Mouse (Mus musculus): ENCODE measurements around the gene Gm9837.
"Not testable (repeated sequence)": the region's sequence is repeated elsewhere in the genome, so short reads cannot be mapped to it uniquely, and the experiment has no call there.

The Gm9837 gene

GRCm38 (mm10) chr11:53456474-53457371, 13.6 kb downstream of the Gm9837 start, which contains the start of the genes Gm10447 and Shroom1:
Gene Gm10447, minus strand, starts transcription at chr11:53457110.
Gene Shroom1, plus strand, starts transcription at chr11:53457205.
- DNase-seq (ENCODE audit: low spot score in 2 of 2): peak in 1 of 2 experiments; percentile 55

DNA sequence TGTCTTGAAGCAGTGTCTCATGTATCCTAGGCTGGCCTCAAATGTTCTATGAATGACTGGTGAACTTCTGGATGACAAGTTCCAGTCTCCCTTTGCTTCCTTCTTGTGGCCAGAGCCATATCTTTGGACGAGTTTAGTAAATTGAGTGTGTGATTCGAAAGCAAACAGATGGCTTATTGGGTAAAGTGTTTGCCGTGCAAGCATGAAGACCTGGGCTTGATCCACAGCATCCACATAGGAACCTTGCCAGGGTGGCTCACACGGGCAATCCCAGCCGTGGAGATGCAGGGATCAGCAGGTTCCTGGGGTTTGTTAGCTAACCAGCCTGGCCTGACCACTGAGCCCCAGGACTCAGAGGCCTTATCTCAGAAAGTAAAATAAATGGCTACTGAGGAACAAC, 17.2 kb downstream of the Gm9837 start:
- no peak for DNase-seq (ENCODE audit: low spot score in 2 of 2)

GRCm38 (mm10) chr11:53452396-53452795, 17.9 kb downstream of the Gm9837 start:
- no peak for DNase-seq (ENCODE audit: low spot score in 2 of 2)

DNA sequence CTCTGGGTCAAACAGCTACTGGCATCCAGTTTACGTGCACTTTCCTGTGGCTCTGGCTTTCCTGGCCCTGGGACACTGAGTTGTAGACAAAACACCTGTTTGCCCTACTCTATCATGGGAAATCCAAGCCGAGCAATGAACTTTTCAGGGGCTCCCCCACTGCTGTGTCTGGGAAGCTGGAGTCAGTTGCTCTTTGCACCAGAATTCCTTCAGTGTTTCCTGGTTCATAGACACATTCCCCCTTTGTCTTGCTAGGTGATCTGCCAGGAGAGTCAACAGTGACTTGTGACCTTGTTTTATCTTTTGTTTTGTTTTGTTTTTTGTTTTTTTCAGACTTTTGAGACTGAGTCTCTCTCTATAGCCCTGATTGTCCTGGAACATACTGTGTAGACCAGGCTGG, 18.9 kb downstream of the Gm9837 start:
- DNase-seq (ENCODE audit: low spot score in 2 of 2): no peak

DNA sequence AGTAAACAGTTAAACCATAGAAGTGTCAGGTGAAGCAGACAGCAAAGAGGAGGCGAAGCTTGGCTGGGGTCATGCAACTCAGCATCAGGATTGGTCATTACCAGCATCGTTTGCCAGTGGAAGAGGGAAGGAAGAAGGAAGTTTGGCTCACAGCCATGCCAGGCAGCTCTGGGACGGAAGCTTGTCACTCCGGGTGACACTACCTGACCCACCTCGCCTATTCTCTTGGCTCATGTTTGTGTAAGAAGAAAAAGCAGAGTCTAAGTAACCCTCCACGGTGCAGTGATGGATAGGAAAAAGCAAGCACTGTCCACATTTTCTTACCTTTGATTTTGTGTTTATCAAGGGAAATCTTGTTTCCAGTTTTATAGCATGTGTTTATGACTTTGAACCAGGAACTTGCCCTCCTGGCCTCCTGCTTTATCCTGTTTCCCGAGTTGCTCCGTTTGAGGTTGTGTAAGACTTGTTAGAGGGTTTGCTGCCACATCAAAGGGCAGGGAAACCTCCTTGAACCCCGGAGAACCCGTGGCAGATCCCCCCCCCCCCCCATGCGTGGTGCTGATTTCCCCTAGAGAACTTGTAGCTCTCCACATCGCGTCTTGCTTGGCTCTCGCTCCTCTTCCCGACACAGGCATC, 20.1 kb downstream of the Gm9837 start:
- no peak for DNase-seq (ENCODE audit: low spot score in 2 of 2)

DNA sequence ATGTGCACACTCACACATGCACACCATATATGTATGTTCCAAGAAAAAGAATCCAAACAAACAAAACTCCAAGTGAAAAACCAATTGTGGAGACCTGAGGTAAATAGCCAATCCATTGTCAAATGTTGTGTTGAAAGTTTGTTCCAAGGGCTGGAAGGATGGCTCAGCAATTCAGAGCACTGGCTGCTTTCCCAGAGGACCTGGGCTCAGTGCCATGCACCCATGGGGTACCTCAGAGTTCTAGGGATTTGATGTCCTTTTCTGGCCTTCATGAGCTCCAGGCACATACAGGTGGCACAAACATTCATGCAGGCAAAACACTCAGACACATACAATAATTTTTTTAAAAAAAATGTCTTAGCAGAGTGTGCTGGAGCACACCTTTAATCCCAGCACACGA, 21.8 kb downstream of the Gm9837 start:
- no peak for DNase-seq (ENCODE audit: low spot score in 2 of 2)

- DNase-seq (ENCODE audit: low spot score in 2 of 2): no peak
Measured at GRCm38 (mm10) chr11:53447996-53448395, 22.3 kb downstream of the Gm9837 start.

DNA sequence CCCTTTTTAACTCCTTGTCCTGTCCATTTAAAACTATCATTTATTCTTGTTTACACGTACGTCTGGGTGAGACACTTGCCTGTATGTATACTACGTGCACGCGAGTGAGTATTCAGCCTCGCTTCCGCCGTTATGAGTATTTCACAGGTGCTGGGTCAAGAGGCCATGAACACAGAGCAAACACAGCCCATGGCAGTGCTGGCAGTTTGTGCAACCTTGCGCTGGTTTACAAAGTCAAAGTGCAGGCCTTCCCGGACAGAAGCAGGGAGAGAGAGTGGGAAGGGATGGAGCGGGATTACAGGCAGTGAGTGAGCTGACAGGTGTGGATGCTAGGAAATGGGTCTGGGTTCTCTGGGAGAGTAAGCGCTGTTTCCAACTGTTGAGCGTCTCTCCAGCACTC, 24.1 kb downstream of the Gm9837 start:
- no peak for DNase-seq (ENCODE audit: low spot score in 2 of 2)

GRCm38 (mm10) chr11:53445562-53445961, 24.7 kb downstream of the Gm9837 start:
- no peak for DNase-seq (ENCODE audit: low spot score in 2 of 2)

DNA sequence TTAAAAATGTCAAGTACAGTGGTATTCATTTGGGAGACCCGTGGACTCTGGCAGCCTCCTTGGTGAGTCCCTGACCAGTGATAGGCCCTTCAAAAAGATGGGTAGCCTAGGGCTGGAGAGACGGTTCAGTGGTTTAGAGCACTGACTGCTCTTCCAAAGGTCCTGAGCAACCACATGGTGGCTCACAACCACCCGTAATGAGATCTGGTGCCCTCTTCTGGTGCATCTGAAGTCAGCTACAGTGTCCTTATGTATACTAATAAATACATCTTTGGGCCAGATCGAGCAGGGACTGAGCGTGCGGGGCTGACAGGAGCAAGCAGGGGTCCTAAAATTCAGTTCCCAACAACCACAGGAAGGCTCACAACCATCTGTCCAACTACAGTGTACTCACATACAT, 26.4 kb downstream of the Gm9837 start:
- DNase-seq (ENCODE audit: low spot score in 2 of 2): peak in 1 of 2 experiments; percentile 44

- no peak for DNase-seq (ENCODE audit: low spot score in 2 of 2)
Measured at GRCm38 (mm10) chr11:53441921-53442320, 28.4 kb downstream of the Gm9837 start.

DNA sequence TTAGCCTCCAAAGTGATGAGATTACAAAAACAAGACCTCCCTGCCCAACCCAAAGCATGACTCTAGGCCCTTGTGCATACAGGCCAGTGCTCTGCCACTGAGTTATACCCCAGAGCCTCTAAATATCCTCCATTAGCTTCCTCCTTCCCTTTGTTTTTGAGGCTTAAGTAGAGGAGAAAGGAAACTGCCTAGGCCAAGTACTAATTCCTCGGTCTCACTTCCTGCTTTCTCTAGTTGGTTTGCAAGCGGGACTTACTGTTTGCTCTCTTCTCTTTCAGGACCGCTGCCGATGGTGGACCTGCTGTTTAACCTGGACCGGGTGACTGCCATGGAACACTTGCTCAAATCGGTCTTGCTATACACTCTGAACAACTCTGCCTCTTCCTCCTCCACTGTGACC, 33.9 kb downstream of the Gm9837 start:
- no peak for DNase-seq (ENCODE audit: low spot score in 2 of 2)

- DNase-seq (ENCODE audit: low spot score in 2 of 2): no peak
Measured at GRCm38 (mm10) chr11:53435504-53435903, 34.8 kb downstream of the Gm9837 start.

DNA sequence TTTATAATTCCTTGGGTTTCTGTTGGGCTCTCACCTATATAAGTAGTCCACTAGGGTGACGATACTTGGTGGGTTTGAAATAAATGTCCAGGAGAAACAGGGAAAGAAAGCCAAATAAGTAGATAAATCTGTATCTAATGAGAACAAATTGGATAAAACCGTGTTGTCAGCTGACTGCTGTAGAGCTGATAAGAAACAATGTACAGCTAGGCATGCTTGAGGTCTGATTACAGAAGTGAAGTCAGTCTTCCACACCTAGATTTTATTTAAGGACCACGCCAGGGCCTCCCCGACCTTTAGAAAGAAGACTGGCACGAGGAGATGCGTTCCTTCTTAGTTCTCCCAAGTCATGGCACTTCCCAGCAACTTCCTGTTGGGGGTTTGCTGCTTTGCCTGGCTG, 37.2 kb downstream of the Gm9837 start:
- DNase-seq (ENCODE audit: low spot score in 2 of 2): no peak

GRCm38 (mm10) chr11:53431347-53432056, 38.8 kb downstream of the Gm9837 start:
- no peak for DNase-seq (ENCODE audit: low spot score in 2 of 2)

DNA sequence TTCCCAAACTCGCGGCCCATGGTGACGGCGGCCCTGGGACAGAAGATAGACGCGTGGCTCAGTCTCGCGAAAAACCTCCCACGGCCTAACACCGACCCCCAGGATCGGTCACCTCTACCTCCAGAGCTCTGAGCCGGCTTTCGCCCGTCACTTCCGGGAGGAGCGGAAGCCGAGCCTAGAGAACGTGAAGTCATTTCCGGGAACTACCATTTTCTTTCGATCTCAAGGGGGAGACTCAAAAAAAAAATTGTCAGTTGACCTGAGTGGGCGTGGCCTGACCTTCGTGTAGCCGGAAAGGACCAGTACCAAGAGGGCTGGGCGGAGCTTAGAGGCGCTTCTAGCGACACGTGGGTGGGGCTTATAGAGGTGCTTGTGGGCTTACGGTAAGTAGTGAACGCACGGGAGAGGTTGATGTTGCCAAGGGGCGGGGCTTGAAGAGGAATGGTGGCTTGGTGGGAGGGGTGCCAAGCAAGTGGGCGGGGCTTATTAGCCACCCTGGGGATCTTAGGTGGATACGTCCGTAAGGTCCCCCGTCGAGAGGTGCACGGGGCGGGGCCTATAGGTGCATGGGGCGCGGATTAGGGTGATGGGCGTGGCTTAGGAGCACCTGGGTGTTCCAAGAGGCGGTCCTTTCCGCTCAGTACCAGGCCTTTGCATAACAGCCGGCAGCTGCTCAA, 39.5 kb downstream of the Gm9837 start, which contains the start of the genes Uqcrq and Gdf9:
Gene Uqcrq, minus strand, starts transcription at position 162 of the 677 bp plus-strand sequence.
Gene Gdf9, plus strand, starts transcription at position 354 of the 677 bp plus-strand sequence.
- DNase-seq (ENCODE audit: low spot score in 2 of 2): peak; percentile 100

- DNase-seq (ENCODE audit: low spot score in 2 of 2): no peak
Measured at GRCm38 (mm10) chr11:53430300-53430669, 40.0 kb downstream of the Gm9837 start.

DNA sequence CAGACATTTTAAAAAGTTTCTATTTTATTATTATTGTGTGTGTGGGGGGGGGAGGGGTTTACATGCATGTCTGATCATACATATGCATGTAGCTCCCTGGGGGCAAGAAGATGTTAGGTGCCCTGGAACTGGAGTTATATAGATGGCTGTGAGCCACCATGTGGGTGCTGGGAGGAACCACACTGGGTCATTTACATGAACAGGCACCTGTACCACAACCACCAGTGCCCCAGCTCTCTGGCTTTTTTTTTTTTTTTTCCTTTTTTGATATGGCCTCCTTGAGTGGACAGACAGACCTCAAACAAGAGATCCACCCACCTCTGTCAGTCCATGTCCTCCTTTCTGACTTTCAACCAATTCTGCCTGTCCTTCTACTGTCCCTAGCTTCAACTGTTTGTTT, 41.1 kb downstream of the Gm9837 start:
- DNase-seq (ENCODE audit: low spot score in 2 of 2): no peak

DNA sequence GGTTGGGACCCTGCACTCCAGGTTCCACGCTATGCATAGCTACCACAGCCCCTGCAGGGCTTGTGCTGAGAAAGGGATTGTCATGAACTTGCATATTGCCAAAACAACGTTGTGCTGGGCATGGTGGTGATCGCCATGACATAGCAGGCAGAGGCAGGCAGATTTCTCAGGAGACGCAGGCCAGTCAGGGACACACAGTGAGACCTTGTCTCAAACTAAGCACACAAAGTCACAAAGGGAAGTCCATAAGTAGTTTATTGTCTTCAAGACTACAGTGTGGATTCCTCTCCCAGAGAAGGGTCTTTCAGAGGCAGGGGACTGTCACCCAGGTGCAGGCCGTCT, 41.6 kb downstream of the Gm9837 start:
- no peak for DNase-seq (ENCODE audit: low spot score in 2 of 2)

DNA sequence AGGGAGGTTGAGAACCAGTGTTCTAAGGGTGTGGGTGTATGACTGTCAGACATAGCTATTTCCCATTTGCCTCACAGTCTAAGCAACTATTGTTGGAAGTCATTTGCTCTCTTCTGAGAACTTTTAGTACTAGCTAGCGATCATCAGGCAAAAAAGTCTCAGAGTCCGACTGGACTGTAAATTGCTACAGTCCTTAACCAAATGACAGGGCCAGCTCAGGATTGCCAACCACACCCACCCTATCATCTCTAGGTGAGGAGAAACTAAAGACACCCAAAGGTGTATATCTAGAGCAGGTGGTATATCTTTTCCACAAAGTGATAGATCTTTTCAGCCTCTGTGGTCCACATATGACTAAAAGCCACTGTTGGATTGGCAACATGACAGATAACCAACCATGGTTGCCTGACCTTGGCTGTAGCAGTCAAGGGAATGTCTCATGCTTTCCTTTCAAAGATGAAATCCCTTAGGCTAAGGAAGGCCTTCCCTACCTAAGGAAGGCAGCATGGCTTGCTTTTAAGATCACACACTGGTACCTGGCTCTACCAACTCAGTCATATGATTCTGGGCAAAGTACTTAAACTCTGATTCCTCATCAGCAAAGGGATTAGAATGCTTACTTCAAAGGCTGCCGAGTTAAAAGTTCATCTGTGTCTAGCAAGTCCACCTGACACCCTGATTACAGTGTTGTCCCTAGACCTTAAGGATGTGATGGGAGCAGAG, 42.1 kb downstream of the Gm9837 start:
- DNase-seq (ENCODE audit: low spot score in 2 of 2): no peak

GRCm38 (mm10) chr11:53426914-53427313, 43.4 kb downstream of the Gm9837 start:
- not testable (repeated sequence) for DNase-seq (ENCODE audit: low spot score in 2 of 2)

Measured in left cerebral cortex, adult 9 months (tissue).